Comparison of ENCODE assay signal across 9 mouse cellular contexts in the genomic region with DNA sequence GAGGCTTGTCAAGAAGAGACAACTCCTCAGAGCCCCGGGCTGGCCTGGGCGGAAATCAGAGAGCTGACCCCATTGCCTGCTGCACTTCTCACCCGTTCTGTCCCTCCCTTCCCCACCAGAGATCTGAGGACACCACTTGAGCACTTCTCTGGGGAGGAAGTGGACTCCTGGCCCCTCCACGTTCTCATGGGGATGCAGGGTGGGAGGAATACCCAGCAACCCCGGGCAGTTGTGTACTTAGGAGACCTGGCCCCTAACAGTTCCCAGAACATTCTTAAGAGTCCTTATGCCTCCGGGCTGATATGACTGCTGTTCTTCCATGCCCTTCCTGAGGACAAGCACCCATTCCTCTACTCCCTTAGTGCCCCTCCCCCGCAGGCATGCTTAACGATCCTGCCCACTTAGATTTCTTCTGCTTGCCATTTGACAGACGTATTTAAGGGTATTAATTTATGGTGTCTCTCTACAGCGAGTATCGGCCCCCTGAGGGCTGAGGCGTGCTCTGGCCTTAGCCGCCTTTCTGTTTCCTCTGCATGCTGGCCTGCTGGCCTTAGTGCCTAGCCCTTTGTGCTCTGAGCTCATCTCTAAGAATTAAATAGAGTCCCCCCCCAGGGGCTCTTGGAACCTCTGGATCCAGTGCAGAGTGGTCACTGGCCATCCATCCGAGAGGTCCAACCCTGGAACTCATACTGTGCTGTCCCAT. TPM values are rescaled to one million over a fixed set of nuclear protein-coding genes. Genes with fewer than 3 reads are reported as not detected.
DNase-seq lines count a peak whose midpoint lies in the region; ATAC-seq lines count a peak whose summit lies in the region.
"Had no signal": no experiment of that assay in that cellular context is flagged by ENCODE, and none has a peak within 500 bp of the region (broad histone marks: within the 10 kb centered on the region; RNA-seq: fewer than 3 reads in every experiment).

No protein-coding gene starts in this region.

- H3K27ac ChIP-seq in heart, embryonic 10.5 days: peak overlapping the region; percentile 94
- peak overlapping the region; percentile 42; the same call in 1 of the 2 replicates for H3K27ac ChIP-seq in neural tube, embryonic 11.5 days (ENCODE audit: low read depth, low read length)
- H3K27ac ChIP-seq in stomach, embryonic 16.5 days (ENCODE audit: low read length): peak overlapping the region; percentile 98

- WGBS in heart, embryonic 10.5 days: 31% methylated on average over 14 of the region's 14 CpGs
- WGBS in neural tube, embryonic 11.5 days: 32% methylated on average over 14 of the region's 14 CpGs
- WGBS in stomach, embryonic 16.5 days: 37% methylated on average over 14 of the region's 14 CpGs

- H3K9ac ChIP-seq in neural tube, embryonic 11.5 days (ENCODE audit: low read length): no peak overlapping the region
- peak overlapping the region; percentile 48; the same call in 1 of the 2 replicates for H3K9ac ChIP-seq in stomach, embryonic 16.5 days (ENCODE audit: low read length)

- no peak for DNase-seq in heart, embryonic 10.5 days (ENCODE audit: low spot score)
- DNase-seq in heart, adult 9 months (ENCODE audit: low spot score in 2 of 2): no peak
- no peak for DNase-seq in neural tube, embryonic 11.5 days (ENCODE audit: low spot score)
- no peak for DNase-seq in neural tube, embryonic 10.5 days (ENCODE audit: extremely low spot score, low spot score)
- DNase-seq in kidney, postnatal 14 days: peak; percentile 65
- no peak for DNase-seq in frontal cortex, adult 2 months (ENCODE audit: extremely low spot score in 1 of 2, low spot score in 1 of 2)
- no peak for DNase-seq in cerebellum, adult 8-10 months
- DNase-seq: adrenal gland, adult 8-10 months had no signal

- H3K9me3 ChIP-seq in heart, embryonic 10.5 days: no peaks in the 10 kb centered on the region
- no peaks in the 10 kb centered on the region for H3K9me3 ChIP-seq in neural tube, embryonic 11.5 days (ENCODE audit: control insufficient read depth, low read length)
- no peaks in the 10 kb centered on the region for H3K9me3 ChIP-seq in stomach, embryonic 16.5 days (replicated peaks; ENCODE audit: control insufficient read depth, low read length)

- no peak overlapping the region for H3K4me2 ChIP-seq in neural tube, embryonic 11.5 days (ENCODE audit: low read depth)
- no peak overlapping the region for H3K4me2 ChIP-seq in stomach, embryonic 16.5 days (ENCODE audit: low read depth, low read length)

- peaks cover 5% of the 10 kb centered on the region; the same call in 1 of the 2 replicates for H3K36me3 ChIP-seq in heart, embryonic 10.5 days
- no peaks in the 10 kb centered on the region for H3K36me3 ChIP-seq in neural tube, embryonic 11.5 days (ENCODE audit: control insufficient read depth, insufficient read depth, low read length)
- H3K36me3 ChIP-seq in stomach, embryonic 16.5 days (ENCODE audit: control insufficient read depth, insufficient read depth, low read length): no peaks in the 10 kb centered on the region

- peak overlapping the region; percentile 36; the same call in 1 of the 2 replicates for H3K4me3 ChIP-seq in heart, embryonic 10.5 days
- no peak overlapping the region for H3K4me3 ChIP-seq in neural tube, embryonic 11.5 days (ENCODE audit: low read depth, low read length)
- no peak overlapping the region for H3K4me3 ChIP-seq in stomach, embryonic 16.5 days (replicated peaks; ENCODE audit: low read length)

- no peak for ATAC-seq in neural tube, embryonic 11.5 days (ENCODE audit: insufficient read depth, low FRiP score, low TSS enrichment)
- ATAC-seq in stomach, embryonic 16.5 days (ENCODE audit: insufficient read depth, low FRiP score): no peak

- peaks cover 95% of the 10 kb centered on the region for H3K4me1 ChIP-seq in heart, embryonic 10.5 days
- H3K4me1 ChIP-seq in neural tube, embryonic 11.5 days (ENCODE audit: control insufficient read depth, insufficient read depth, low read length): peaks cover 76% of the 10 kb centered on the region
- peaks cover 81% of the 10 kb centered on the region for H3K4me1 ChIP-seq in stomach, embryonic 16.5 days (ENCODE audit: control insufficient read depth, insufficient read depth, low read length)

- no peaks in the 10 kb centered on the region for H3K27me3 ChIP-seq in heart, embryonic 10.5 days (ENCODE audit: insufficient read depth, poor library complexity, severe bottlenecking)
- no peaks in the 10 kb centered on the region for H3K27me3 ChIP-seq in neural tube, embryonic 11.5 days (ENCODE audit: control insufficient read depth, insufficient read depth, low read length)
- H3K27me3 ChIP-seq in stomach, embryonic 16.5 days (ENCODE audit: control insufficient read depth, insufficient read depth, low read length): no peaks in the 10 kb centered on the region

RNA-seq across cellular contexts. Expression of gene Hspg2, which starts 16.8 kb away (rescaled TPM):
- 52.0 and 58.9 TPM in 2 replicates for polyA plus RNA-seq in heart, embryonic 10.5 days (2016; fragmentation: Nextera tagmentation; extraction: Ambion mirVana)
- 18.6 and 21.5 TPM in 2 replicates for polyA plus RNA-seq in neural tube, embryonic 11.5 days (2014; fragmentation: Nextera tagmentation; extraction: Ambion mirVana)
- 29.5 and 31.7 TPM in 2 replicates for polyA plus RNA-seq in stomach, embryonic 16.5 days (2015; fragmentation: Nextera tagmentation; extraction: Ambion mirVana)
- polyA plus RNA-seq in frontal cortex, adult 2 months (2012; rRNA removed): 3.5 and 4.0 TPM in 2 replicates

RNA-seq across cellular contexts. Expression of gene 1700013G24Rik, which starts 32.3 kb away (rescaled TPM):
- polyA plus RNA-seq in heart, embryonic 10.5 days (2016; fragmentation: Nextera tagmentation; extraction: Ambion mirVana): not detected in 2 replicates
- polyA plus RNA-seq in neural tube, embryonic 11.5 days (2014; fragmentation: Nextera tagmentation; extraction: Ambion mirVana): not detected in 2 replicates
- polyA plus RNA-seq in stomach, embryonic 16.5 days (2015; fragmentation: Nextera tagmentation; extraction: Ambion mirVana): not detected in 2 replicates
- not detected in 2 replicates for polyA plus RNA-seq in frontal cortex, adult 2 months (2012; rRNA removed)

RNA-seq across cellular contexts. Expression of gene Cela3b, which starts 55.1 kb away (rescaled TPM):
- not detected in 2 replicates for polyA plus RNA-seq in heart, embryonic 10.5 days (2016; fragmentation: Nextera tagmentation; extraction: Ambion mirVana)
- polyA plus RNA-seq in neural tube, embryonic 11.5 days (2014; fragmentation: Nextera tagmentation; extraction: Ambion mirVana): not detected in 2 replicates
- 406 and 529 TPM in 2 replicates for polyA plus RNA-seq in stomach, embryonic 16.5 days (2015; fragmentation: Nextera tagmentation; extraction: Ambion mirVana)
- polyA plus RNA-seq in frontal cortex, adult 2 months (2012; rRNA removed): 0.15 TPM in 1 of 2 replicates, not detected in the other

Comparison
In these comparisons a context has a peak if more than half of its experiments do, and no peak if none do; other contexts are left out.
1. H3K27ac ChIP-seq: peak in every context shown above with its lines; median percentile 98 in stomach, embryonic 16.5 days; 94 in heart, embryonic 10.5 days; 42 in neural tube, embryonic 11.5 days.
2. RNA of gene Cela3b, which starts 55.1 kb away (polyA plus RNA-seq): 406 to 529 TPM in stomach, embryonic 16.5 days; 0.15 TPM in frontal cortex, adult 2 months, not detected in heart, embryonic 10.5 days and not detected in neural tube, embryonic 11.5 days; every median in the first group is over 100 times any median in the second.